Mouse (Mus musculus) hindbrain, embryonic 11.5 days (tissue): Measurements from ENCODE around the gene Atl3. TPM values are rescaled to one million over a fixed set of nuclear protein-coding genes. Genes with fewer than 3 reads are reported as not detected.

Experiments
- ATAC-seq: fragments of 200-750 bp; cut with Nextera tagmentation; 2 replicates; pipeline ENCODE4 v1.8.0; 2017; ENCODE audit warnings: mild to moderate bottlenecking, moderate TSS enrichment, moderate library complexity; ENCODE audit not compliant: low FRiP score
- DNase-seq: peaks from one replicate; pipeline ENCODE4 v3.0.0-alpha.2; 2015; ENCODE audit warnings: low spot score
- H3K27ac ChIP-seq: fragments of 300-500 bp; sonication (generic); 2 replicates; pipeline ENCODE4 v1.5.1; 2014; ENCODE audit warnings: mild to moderate bottlenecking, low read depth, low read length
- H3K27me3 ChIP-seq: fragments of 300-500 bp; sonication (generic); 2 replicates; pipeline ENCODE4 v1.6.1; 2014; ENCODE audit warnings: mild to moderate bottlenecking, low read length, moderate library complexity, mixed read lengths; ENCODE audit not compliant: control insufficient read depth, insufficient read depth
- H3K36me3 ChIP-seq: fragments of 300-500 bp; sonication (generic); 2 replicates; pipeline ENCODE4 v1.6.1; 2014; ENCODE audit warnings: mild to moderate bottlenecking, low read length, moderate library complexity, mixed read lengths; ENCODE audit not compliant: control insufficient read depth, insufficient read depth
- H3K4me1 ChIP-seq: fragments of 300-500 bp; sonication (generic); replicated peaks from 2 replicates; pipeline ENCODE4 v1.6.1; 2014; ENCODE audit warnings: low read length, mixed read lengths; ENCODE audit not compliant: control insufficient read depth, insufficient read depth
- H3K4me2 ChIP-seq: fragments of 300-500 bp; sonication (generic); replicated peaks from 2 replicates; pipeline ENCODE4 v1.6.1; 2014; ENCODE audit warnings: mild to moderate bottlenecking, low read depth, low read length
- H3K4me3 ChIP-seq: fragments of 300-500 bp; sonication (generic); 2 replicates; pipeline ENCODE4 v1.5.1; 2014; ENCODE audit warnings: low read depth, low read length
- H3K9ac ChIP-seq: fragments of 300-500 bp; sonication (generic); 2 replicates; pipeline ENCODE4 v1.6.1; 2014; ENCODE audit warnings: low read depth, low read length
- H3K9me3 ChIP-seq: fragments of 300-500 bp; sonication (generic); 2 replicates; pipeline ENCODE4 v1.6.1; 2016; ENCODE audit warnings: low read length; ENCODE audit not compliant: control insufficient read depth
- WGBS: fragments of 180-500 bp; shearing (Covaris S2); extraction: QIAGEN DNeasy Blood & Tissue Kit; methylation state at CpG from one replicate; pipeline ENCODE4 v1.1.7; 2014; 5-methylcytosine and 5-hydroxymethylcytosine counted together
- polyA plus RNA-seq: library from polyadenylated mRNA; unstranded; fragments of >200 nt; fragmentation: Nextera tagmentation; extraction: Ambion mirVana; gene quantifications from 2 replicates; pipeline ENCODE4 v1.2.1, GENCODE M21; 2014

Atl3 gene
- polyA plus RNA-seq, 1 experiment from 2014 or later, result 9.4 TPM

DNA sequence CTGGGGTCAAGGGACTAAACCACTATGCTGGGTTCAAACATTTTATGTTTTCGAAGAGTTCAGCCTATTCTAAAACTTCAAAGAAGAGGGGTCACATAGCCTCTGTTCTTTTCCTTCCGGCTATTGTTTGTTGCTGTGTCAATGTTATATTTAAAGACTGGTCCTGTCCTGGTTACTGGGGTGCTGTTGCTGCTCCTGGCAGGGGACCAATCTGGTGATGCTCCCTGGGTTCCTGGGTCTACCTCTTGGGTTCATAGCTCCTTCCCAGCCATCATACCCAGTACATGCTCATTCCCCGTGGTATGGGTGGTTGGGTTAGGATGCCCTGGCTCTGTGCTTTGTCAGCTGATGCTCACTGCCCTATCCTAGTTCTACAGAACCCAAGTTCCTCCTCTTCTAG, 83.9 kb downstream of the Atl3 start:
- ATAC-seq (no peak), DNase-seq (no peak)
- H3K4me1 ChIP-seq, result no peaks in the 10 kb centered on the region
- no peaks in the 10 kb centered on the region for H3K36me3 ChIP-seq
- no peak overlapping the region for H3K4me3 ChIP-seq
- 91% methylated on average over 3 of the region's 3 CpGs for WGBS
- no peak overlapping the region for H3K27ac ChIP-seq
- H3K9me3 ChIP-seq, result no peaks in the 10 kb centered on the region
- H3K4me2 ChIP-seq, result no peak overlapping the region
- H3K9ac ChIP-seq, result no peak overlapping the region
- no peaks in the 10 kb centered on the region for H3K27me3 ChIP-seq

DNA sequence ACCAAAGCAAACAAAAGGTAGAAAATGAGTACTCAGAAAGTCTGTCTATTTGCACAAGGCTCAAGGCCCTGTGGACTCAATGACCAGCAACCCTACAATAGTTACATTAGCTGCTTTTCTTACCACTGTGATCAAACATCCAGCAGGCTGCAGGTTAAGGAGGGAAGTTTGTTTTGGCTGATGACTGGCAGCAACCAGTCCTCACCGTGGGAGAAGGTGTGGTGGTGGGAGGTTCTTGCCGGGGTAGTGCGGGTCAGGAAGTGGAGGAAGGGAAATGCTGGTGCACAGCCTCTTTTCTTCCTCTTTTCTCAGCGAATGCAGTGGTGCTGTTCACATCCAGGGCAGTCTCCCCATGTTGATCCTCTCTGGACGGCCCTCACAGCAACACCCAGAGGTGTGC, 87.2 kb downstream of the Atl3 start:
- no peak overlapping the region for H3K9ac ChIP-seq
- no peaks in the 10 kb centered on the region for H3K27me3 ChIP-seq
- H3K27ac ChIP-seq, result no peak overlapping the region
- no peaks in the 10 kb centered on the region for H3K4me1 ChIP-seq
- WGBS, result 79% methylated on average over 4 of the region's 5 CpGs
- DNase-seq (no peak), ATAC-seq (no peak)
- no peaks in the 10 kb centered on the region for H3K9me3 ChIP-seq
- no peak overlapping the region for H3K4me2 ChIP-seq
- H3K4me3 ChIP-seq, result no peak overlapping the region
- no peaks in the 10 kb centered on the region for H3K36me3 ChIP-seq

DNA sequence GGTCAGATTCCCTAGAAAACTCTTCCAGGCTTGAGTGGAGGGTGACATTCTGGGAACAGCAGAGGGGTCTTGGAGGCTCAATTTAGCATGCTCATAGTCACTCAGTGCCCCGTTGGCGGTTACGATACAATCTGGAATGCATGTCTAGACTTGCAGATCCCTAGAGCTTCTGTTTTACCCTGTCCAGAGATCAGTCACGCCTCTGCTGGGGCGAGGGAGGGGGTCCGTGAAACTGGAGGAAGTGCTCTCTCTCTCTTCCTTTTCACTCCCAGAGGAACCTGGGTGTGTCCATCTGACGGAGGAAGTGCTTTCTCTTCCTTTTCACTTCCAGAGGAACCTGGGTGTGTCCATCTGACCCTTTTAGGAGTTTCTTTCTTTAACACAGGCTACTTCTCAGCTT, 89.3 kb downstream of the Atl3 start:
- WGBS, result 61% methylated on average over 7 of the region's 7 CpGs
- no peak overlapping the region for H3K4me2 ChIP-seq
- H3K36me3 ChIP-seq, result no peaks in the 10 kb centered on the region
- H3K4me3 ChIP-seq, result no peak overlapping the region
- no peaks in the 10 kb centered on the region for H3K4me1 ChIP-seq
- ATAC-seq, result no peak
- no peaks in the 10 kb centered on the region for H3K27me3 ChIP-seq
- no peak overlapping the region for H3K9ac ChIP-seq
- no peak for DNase-seq
- H3K27ac ChIP-seq, result no peak overlapping the region
- no peaks in the 10 kb centered on the region for H3K9me3 ChIP-seq

DNA sequence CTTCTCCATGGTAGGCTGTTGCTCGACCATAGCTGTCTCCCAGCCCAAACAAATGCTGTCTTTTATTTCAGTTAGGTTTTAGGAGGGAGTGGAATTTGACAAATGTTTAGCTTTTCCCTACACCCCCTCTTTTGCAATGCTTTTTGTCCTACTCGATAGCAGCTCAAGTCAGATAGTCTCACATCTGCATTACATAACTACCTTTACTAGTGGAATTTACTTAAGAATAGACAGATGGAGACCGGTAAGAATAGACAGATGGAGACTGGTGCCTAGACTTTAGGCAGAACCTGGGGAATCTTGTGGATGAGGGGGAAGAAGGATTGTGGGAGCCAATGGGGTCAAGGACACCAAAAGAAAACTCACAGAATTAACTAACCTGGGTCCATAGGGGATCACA, 89.8 kb downstream of the Atl3 start:
- DNase-seq, result no peak
- Histone ChIP-seq H3K4me1 (no peaks in the 10 kb centered on the region), H3K27me3 (no peaks in the 10 kb centered on the region), H3K36me3 (no peaks in the 10 kb centered on the region), H3K9ac (no peak overlapping the region), H3K4me3 (no peak overlapping the region), H3K9me3 (no peaks in the 10 kb centered on the region), H3K27ac (no peak overlapping the region), H3K4me2 (no peak overlapping the region)
- ATAC-seq, result no peak
- 85% methylated on average over 3 of the region's 3 CpGs for WGBS

DNA sequence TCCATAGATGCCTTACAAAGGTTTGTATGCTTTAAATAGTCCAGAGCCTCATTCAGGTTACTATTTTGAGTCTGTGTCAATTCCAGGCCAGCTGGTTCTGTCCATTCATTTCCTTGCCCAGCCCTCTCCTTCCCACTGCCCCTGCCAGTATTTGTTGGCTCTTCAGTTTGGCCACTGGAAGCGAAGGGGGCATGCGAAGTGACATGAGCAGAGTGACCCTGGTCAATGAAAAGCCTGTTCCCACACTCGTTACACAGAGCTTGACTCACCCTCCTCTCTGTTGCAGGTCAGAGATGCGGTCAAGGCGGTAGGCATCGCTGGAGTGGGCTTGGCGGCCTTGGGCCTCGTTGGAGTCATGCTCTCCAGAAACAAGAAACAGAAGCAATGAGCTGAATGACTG, 91.4 kb downstream of the Atl3 start:
- Histone ChIP-seq H3K4me2 (no peak overlapping the region), H3K27me3 (no peaks in the 10 kb centered on the region), H3K9ac (no peak overlapping the region), H3K36me3 (no peaks in the 10 kb centered on the region), H3K27ac (no peak overlapping the region), H3K4me1 (no peaks in the 10 kb centered on the region), H3K9me3 (no peaks in the 10 kb centered on the region), H3K4me3 (no peak overlapping the region)
- DNase-seq (no peak), ATAC-seq (no peak)
- 89% methylated on average over 8 of the region's 8 CpGs for WGBS

DNA sequence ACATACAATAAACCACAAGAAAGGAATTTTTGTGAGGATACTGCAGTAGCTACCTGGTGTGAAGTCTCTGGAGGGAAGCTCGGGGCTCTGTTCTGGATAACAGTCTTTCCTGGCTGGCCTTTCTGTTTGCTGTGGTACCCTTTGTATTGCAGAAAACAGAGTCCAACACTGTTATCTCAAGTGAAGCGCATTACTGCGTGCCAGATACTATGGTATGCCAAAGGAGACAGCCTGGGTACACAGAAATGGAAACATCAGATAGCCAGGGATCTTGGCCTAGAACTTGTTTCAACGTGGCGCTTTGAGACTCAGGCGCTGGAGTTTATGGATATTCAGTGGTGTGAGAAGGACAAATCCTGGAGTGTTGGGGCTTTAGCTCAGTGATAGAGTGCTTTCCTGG, 91.9 kb downstream of the Atl3 start:
- H3K36me3 ChIP-seq, result no peaks in the 10 kb centered on the region
- H3K27me3 ChIP-seq, result no peaks in the 10 kb centered on the region
- H3K4me3 ChIP-seq, result no peak overlapping the region
- H3K9me3 ChIP-seq, result no peaks in the 10 kb centered on the region
- DNase-seq, result no peak
- H3K9ac ChIP-seq, result no peak overlapping the region
- no peak overlapping the region for H3K4me2 ChIP-seq
- no peak overlapping the region for H3K27ac ChIP-seq
- ATAC-seq, result no peak
- 92% methylated on average over 6 of the region's 6 CpGs for WGBS
- no peaks in the 10 kb centered on the region for H3K4me1 ChIP-seq

Other genes with a start within 250 kb of the Atl3 start
- gene Rcor2, start 226.7 kb upstream of the Atl3 start, polyA plus RNA-seq, result 28.1 and 31.4 TPM in 2 replicates
- 47.4 and 50.7 TPM in 2 replicates for gene Mark2, start 152.2 kb upstream of the Atl3 start, polyA plus RNA-seq
- 26.1 and 34.6 TPM in 2 replicates for gene Spindoc, start 111.0 kb upstream of the Atl3 start, polyA plus RNA-seq
- 14.5 and 17.7 TPM in 2 replicates for gene 2700081O15Rik, start 76.4 kb upstream of the Atl3 start, polyA plus RNA-seq
- gene Rtn3, start 10.8 kb upstream of the Atl3 start, polyA plus RNA-seq, result 300 and 304 TPM in 2 replicates
- 2.7 and 4.4 TPM in 2 replicates for gene Pla2g16, start 63.4 kb downstream of the Atl3 start, polyA plus RNA-seq
- gene Lgals12, start 113.2 kb downstream of the Atl3 start, polyA plus RNA-seq, result 0.10 and 0.26 TPM in 2 replicates
- not detected in 2 replicates for gene Hrasls5, start 118.5 kb downstream of the Atl3 start, polyA plus RNA-seq
- gene Slc22a19, start 217.3 kb downstream of the Atl3 start, polyA plus RNA-seq, result 0.11 TPM in 1 of 2 replicates, not detected in the other